Mouse (Mus musculus) Muller cell, postnatal 12 days (primary cell): ENCODE results near the gene Slc26a6.
A peak's percentile ranks its signal among the peaks of the same experiment; 100 is the strongest.

ENCODE experiments used
- DNase-seq: peaks from one replicate; pipeline ENCODE4 v3.0.0-alpha.2; 2015; ENCODE audit errors: inconsistent ontology term

Slc26a6 gene

DNA sequence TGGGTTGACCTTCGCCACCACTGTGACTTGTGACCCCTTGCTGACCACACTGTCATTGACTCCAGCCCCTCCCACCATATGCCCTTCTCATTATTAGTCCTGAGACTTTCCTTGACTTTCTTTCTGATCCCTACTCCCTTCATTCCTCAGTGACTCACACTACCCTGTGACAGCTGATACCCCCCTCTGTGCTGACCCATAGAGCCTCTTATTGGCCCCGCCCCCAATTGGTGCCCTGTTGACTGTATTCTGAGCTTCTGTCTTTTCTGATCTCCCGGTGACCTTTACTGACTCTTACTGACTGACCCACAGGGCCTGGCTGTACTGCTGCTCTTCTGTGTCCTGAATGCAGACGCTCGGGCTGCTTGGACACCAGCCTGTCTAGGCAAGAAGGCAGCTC, 7.7 kb upstream of the Slc26a6 start:
- no peak for DNase-seq

DNA sequence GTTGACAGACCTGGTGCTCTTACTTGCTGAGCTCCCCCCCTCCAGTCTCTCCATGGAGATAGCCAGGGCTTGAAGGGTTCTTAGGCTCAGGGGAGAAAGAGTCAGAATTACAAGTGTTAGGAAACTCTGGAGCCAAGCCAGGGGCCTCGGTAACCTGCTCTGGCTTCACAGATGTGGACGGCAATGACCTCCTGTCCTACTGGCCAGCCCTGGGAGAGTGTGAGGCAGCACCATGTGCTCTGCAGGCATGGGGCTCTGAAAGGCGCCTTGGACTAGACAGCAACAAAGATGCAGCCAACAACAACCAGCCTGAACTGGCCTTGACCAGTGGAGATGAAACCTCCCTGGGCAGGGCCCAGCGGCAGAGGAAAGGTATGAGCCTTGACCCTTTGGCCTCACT, 5.7 kb upstream of the Slc26a6 start:
- no peak for DNase-seq

DNA sequence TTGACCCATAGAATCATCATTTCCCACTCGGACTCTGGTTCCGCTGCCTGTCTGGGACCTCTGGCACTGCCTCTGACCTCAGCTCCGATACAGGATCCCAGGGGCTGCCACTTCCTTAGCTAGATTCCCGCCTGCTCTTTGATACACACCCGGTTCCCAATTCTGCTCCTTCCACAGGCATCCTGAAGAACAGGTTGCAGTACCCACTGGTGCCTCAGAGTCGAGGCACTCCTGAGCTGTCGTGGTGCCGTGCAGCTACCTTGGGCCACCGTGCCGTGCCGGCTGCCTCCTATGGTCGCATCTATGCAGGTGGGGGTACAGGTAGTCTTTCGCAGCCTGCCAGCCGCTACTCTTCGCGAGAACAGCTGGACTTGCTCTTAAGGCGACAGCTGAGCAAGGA, 4.7 kb upstream of the Slc26a6 start:
- no peak for DNase-seq

DNA sequence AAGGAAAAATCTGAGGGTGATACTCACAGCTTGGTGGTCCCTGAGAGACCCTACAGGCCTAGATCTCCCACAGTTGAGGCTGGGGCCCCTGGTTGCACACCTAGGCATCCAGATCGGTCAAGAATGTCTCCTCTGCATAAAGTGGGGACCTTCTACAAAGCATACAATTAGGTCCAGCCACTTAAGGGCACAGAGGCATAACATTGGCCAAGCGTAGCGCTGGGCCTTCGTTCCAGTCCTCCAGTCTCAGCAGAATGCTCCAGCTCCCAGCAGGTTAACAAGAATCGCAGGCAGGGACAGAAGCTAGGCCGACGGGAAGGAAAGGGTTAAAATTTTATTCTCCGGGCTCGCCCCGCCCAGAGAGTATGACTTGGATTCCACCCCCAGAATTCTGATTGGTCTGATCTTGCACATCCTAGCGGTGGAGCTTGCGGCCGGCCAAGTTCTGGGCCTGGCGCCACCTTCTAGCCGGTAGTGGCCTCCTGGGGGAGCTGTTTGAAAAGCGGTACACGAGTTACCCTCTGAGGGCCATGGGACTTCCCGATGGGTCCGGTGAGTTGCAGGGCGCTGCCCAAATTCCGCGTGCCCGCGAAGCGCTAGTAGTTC, 655 bp downstream of the Slc26a6 start:
- peak; percentile 96 for DNase-seq

DNA sequence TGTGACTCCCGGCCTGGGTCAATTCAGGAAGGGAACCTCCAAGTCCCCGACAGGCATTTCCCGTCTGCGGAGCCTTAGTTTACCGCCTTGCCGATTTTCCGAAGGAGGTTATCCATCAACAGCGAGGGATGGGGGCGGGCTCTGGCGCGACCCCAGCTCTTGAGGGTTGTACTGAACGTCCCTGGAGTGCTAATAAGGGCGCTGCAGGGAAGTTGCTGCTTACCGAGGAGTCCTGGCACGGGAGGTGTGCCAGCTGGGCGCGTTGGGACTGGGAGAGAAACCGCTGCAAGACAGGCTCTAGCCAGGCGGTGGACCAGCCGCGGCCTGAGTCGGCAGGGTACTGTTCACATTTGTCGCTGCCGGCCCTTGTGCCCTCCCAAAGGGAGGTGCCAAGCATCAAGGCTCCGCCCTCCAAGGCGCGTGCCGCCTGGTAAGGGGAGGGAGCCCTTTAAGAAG, 1.2 kb downstream of the Slc26a6 start:
- DNase-seq = peak; percentile 91

DNA sequence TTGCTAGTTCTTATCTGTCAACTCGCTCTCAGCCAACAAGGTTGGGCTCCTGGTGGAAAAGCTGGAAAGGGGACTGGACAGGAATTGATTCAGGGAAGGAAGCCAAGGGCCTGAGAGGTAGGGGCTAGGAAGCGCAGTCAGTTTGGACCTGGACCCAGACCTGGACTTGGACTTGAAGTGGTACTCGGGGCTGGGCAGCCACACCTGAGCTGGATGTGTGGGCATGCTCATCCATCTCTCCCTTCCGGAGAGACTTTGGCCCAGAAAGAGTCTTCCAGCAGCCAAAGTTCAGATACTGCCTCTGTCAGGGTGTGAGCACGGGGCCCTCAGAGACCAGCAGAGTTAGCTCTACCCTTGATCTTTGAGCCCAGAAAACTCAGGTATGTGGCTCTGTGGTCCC, 2.3 kb downstream of the Slc26a6 start:
- DNase-seq = no peak

DNA sequence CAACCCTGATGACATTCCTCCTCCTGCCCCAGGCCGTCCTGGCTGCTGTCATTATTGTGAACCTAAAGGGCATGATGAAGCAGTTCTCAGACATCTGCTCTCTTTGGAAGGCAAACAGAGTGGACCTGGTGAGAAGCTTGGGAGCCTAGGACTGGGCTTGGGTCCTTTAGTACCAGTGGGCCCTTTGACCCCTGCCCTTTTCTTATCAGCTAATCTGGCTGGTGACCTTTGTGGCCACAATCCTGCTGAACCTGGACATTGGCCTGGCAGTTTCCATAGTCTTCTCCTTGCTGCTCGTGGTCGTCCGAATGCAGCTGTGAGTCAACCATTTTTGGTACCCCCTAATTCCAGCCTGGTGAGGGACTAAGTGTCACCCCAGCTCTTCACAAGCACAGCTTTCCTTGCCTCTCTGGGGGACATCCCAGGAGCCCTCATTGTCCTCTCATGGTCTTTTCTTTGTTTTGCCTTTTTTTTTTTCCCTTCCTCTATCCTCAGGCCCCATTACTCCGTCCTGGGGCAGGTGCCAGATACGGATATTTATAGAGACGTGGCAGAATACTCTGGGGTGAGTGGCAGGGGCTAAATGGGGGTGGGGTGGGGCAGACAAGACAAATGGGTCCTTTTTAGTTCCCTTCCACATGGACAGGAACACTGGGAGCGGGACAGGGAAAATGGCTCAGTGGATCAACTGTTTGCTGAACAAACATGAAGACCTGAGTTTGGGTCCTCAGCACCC, 5.9 kb downstream of the Slc26a6 start:
- DNase-seq = no peak

DNA sequence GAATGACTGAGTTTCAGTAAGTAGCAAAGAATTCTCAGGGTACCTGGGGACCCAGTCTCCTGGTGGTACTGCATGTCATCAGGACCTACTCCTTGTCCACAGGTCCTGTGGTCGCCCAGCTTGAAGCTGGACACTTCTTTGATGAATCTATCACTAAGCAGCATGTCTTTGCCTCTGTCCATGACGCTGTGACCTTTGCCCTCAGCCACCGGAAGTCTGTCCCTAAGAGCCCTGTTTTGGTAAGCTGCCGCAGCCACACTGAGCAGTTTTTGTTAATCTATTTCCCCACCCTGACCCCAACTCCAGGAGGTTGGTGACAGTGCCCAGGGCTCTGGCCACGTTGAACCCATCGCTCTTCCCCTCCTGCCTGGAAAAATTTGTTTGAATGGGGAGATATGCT, 59.2 kb downstream of the Slc26a6 start:
- no peak for DNase-seq

DNA sequence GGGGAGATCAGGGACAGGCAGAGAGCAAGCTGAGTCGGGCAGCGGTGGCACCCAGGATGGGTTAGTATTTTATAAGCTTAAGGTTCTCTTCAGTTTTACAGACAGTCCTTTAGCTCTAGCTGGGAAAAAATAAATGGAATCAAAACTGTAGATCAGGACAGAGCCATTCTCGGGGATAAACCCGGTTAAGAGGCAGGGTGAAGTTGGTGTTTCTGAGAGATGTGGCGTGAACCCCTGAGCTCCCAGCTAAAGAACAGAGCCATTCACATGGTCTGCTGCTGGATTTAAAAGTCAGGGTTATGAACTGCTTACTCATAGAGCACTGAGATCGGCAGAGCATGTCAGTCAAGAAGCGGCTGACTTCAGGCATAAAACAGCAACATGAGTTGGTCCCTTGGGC, 60.1 kb downstream of the Slc26a6 start:
- no peak for DNase-seq

DNA sequence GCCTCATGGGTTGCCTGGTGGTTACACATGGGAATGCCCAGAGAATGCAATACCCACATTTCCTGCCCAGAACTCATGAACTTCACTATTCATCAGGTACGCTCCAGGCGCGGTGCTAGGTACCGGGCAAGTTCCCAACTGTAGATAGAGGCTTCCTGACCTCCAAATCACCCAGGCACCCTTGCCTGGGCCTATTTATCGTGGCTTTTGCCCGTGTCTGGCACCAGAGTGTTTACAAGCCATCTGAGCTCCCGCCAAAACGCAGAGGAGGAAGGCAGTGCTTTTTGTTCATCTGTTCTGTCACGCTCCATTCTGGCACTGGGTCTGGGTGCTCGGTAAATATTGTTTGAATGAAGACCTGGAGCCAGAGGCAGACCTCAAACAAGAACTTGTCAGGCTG, 60.5 kb downstream of the Slc26a6 start:
- no peak for DNase-seq

DNA sequence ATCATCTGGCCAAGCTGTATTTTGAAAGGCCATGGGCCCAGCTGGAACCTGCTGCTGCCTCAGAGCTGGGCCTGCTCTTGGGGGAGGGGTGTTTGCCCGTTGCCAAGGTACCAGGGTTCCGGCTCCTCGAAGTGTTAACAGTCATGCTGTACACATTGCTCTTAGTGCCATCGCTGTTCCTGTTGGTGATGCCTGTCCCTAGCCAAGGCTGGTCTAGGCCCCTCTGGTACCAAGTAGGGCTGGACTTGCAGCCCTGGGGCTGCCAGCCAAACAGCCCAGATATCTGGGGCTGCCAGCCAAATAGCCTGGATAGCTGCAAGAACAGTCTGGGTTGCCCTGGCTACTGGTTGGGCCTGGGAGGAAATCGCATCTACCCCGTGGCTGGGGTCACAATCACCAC, 61.4 kb downstream of the Slc26a6 start, which contains the start of gene Tmem89:
Gene Tmem89, plus strand, starts transcription at position 129 of the 400 bp plus-strand sequence.
- peak; percentile 49 for DNase-seq

DNA sequence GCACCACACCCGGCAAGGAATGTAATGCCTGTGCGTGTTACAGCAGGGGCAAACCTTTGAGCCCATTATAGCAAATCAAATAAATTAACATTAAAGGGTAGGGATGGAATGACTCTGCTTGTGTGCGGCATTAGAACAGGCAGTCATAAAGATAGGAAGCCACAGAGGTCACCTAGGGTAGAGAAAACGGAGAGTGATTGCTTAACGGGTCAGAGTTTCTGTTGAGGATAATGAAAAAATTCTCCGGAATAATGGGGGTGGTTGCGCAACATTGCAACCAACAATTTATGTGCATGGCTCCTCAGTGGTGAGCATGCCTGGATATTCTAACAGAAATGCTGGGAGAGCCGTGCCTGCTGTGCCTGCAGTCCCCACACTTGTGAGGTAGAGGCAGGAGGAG, 72.8 kb downstream of the Slc26a6 start:
- DNase-seq = no peak

DNA sequence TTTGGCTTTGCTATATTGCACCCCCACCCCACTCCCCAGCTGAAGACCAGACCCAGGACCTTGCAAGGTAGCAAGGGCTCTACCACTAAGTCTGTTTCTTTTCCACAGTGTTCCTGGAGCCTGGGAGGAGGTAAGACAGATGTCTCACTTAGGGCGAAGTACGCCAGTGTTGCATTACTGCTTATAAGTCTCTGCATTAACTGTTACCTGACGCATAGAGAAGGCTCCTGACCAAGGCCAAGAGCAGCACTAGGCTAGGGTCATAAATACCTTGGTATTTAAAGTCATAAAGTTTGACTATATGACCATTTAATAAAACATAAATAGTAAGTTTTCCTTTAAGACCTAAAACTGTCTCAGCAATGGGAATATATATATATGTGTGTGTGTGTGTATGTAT, 75.3 kb downstream of the Slc26a6 start:
- no peak for DNase-seq

DNA sequence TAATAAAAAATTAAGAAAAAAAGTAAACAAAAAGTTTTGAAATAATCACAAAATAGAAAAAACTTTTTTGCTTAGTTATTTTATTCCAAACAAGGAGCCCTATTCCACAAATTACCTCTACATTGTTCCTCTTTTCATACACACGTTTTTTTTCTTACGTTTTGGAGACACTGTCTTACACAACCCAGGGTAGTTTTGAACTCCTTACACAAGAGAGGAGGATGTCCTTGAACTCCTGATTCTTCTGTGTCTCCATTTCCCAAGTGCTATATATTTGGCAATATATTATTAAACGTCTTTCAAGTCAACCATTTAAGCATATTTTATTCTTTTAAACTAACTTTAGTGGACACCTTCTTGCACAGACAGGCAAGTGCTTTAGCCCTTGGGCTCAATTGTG, 82.9 kb downstream of the Slc26a6 start:
- no peak for DNase-seq

DNA sequence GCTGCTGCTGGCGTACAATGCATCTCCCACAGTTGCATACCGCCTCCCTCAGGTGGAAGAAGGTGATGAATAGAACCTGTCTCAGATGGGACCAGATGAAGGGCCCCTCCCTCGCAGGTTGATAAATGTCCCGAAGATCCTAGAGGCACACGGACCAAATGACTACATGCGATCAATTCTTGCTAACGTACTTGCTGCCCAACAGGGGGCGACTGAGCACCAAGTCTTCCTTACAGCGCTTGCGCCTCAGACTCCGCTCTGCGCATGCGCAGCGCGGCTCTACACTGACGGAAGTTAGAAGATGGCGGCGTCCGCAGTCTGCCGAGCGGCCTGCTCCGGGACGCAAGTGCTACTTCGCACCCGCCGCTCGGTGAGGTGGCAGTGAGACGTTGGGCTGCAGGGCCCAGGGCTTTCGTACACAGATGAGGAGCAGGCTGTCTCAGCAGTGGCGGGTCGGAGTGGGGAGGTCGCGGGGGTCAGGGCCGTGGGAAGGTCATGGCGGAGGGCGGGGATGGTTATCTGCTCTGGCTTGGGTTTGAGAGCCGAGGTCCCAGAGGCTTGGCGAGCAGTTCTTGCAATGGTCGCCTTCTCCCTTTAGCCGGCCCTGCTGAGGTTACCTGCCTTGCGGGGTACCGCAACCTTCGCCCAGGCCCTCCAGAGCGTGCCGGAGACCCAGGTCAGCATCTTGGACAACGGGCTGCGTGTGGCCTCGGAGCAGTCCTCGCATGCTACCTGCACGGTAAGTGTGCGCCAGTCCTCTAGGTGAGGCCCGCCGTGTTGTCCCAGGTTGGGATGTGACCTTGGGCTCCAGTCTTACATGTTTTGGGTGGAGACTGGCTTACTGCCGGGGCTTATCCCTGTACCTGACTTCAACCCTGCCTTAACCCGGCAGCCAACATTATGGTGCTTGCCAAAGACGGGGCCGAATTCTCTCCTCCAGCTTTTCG, 83.6 kb downstream of the Slc26a6 start, which contains the start of gene Uqcrc1:
Gene Uqcrc1, plus strand, starts transcription at position 216 of the 947 bp plus-strand sequence.
- peak; percentile 89 for DNase-seq

DNA sequence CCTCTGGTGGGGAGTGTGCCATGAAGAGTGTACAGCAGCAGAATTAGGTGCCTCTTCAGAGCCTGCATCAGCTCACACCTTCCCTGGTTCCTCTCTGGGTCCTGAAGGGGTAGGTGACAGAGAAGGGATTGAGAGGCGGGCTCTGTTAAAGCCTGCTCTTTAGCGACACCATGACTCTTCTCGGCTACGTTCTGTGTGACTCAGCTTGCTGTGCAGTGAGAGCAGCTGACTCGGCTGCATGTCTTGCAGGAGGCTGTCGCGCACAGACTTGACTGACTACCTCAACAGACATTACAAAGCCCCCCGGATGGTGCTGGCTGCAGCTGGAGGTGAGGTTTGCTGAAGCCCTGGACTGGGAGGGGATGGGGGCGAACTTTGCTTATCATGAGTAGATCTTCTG, 92.0 kb downstream of the Slc26a6 start:
- DNase-seq = no peak

DNA sequence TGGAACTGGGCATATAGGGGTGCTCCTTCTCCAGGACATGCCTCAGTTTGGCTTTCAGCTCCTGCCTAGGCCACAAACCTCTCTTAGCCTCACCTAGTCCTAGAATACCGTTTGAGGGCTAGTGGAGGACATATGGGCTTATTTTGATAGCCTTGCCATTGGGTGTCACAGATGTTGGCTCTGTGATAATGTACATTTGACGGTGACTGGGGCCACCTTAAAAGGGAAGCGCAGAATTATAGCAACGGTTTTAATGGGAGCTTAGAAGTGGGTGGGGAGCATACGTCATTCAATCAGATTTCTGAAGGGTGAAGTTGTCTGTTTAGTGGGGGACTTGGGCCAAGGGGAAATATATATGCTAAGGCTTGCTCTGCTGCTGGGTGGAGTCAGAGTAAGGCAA, 92.5 kb downstream of the Slc26a6 start:
- DNase-seq = no peak

DNA sequence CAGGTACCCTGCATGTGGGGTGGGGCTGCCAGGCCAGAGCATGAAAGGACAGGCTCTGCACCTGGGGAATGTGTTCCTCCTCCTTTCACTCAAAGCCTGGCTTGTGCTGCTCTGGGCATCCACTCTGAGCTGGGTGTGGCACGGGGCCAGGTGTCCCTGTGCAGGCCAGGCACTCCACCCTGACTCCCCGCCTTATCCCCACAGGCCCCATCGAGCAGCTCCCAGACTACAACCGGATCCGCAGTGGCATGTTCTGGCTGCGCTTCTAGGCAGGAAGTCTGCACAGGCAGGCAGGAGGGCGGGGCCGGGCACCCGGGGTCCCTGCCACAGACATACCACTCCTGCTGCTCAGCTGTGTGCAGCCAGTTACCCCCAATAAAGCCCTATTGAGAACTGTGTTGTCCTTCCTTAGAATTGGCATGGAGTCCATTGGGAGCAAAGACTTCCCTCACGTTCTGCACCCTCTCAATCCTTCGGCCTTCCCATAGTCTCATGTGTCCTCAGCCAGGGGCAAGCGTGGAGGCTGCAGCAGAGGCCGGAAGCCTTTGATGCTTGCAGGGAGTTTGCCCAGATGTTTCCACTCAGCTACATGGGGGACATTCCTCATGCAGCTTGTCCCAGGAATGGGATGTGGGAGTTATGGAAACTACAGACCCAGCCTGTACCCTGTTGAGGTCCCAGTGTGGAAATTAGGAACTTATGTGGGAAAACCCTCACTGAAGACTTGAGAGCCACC, 96.3 kb downstream of the Slc26a6 start:
- DNase-seq = no peak

DNA sequence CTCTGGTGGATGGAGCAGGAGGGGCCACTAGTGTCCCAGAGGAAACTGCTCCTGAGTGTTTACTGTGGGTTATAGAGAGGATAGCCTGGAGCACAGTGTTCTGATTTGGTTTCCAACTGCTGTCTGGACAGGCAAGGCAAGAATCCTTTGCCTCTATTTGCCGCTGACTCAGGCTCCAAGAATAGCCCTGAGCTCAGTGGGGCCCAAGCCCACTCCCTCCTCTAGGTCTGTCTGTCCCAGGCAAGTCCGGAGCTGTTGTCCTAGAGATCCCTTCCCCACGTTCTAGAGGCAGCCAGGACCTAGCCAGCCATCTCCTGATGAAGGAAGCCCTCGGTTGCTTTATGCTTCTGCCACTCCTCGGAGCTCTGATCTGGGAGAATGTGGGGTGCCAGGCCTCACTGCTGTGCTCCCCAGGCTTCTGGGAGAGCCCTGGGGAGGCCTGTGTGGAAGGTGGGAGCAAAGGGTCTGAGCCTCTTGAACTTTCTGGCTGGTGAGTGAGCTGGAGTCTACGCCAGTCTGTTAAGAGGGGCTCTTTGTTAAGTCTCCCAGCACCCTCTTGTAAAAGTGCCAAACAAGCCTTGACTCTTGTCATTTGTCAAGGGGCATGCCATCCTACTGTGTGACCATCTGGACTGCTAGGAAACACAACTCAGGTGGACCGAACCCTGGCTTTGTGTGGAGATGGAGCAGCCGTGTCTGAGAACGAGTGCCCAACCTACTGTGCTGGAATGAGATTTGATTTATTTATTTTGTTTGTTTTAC, 97.1 kb downstream of the Slc26a6 start:
- DNase-seq = no peak

DNA sequence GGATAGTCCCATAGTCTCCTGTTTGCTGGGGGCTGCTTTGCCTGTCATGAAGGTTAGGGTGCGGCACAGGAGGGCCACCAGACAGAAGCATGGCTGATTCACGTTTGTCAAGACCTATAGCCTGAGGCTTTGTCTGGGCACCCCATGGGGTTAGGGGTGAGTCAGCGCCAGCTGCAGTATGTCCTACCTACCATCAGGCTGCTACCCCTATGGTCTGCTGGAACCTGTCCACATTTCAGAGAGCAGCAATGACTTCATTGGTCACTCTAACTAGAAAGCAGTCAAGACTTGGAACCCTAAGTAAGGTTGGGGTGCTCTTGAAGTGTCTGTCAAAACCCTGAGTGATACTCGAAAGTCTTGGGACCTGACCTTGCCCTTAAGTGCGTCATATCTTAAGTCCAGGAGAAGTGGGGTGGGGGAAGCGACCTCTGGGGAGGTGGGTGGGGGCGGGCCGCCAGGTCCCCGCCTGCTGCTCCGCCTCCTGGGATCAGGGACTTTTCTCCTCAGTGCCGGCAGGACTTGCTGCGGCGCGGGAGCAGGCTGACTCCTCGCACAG, 100.1 kb downstream of the Slc26a6 start, which contains the start of gene Col7a1:
Gene Col7a1, plus strand, starts transcription at position 506 of the 556 bp plus-strand sequence.
- peak; percentile 72 for DNase-seq
